ENCODE assay signal across 7 mouse cellular contexts in genomic region chr16:4624481-4625110, GRCm38 (mm10). TPM values are rescaled to one million over a fixed set of nuclear protein-coding genes. Genes with fewer than 3 reads are reported as not detected.
DNase-seq lines count a peak whose midpoint lies in the region; ATAC-seq and TF ChIP-seq lines count a peak whose summit lies in the region.

Gene Pam16, minus strand, starts transcription at chr16:4624988.

- H3K4me1 ChIP-seq in embryonic facial prominence, embryonic 11.5 days (ENCODE audit: control insufficient read depth, insufficient read depth, low read length): no peaks in the 10 kb centered on the region
- peaks cover 27% of the 10 kb centered on the region for H3K4me1 ChIP-seq in kidney, adult 2 months (ENCODE audit: control insufficient read depth, insufficient read depth, low read length)
- peaks cover 19% of the 10 kb centered on the region for H3K4me1 ChIP-seq in limb, embryonic 12.5 days (replicated peaks)
- H3K4me1 ChIP-seq in midbrain, embryonic 15.5 days: peaks cover 30% of the 10 kb centered on the region
- H3K4me1 ChIP-seq in spleen, adult 2 months (ENCODE audit: control insufficient read depth, insufficient read depth, insufficient read length): peaks cover 3% of the 10 kb centered on the region; the same call in 1 of the 2 replicates

- no peaks in the 10 kb centered on the region for H3K9me3 ChIP-seq in embryonic facial prominence, embryonic 11.5 days (replicated peaks; ENCODE audit: control insufficient read depth, low read length)
- no peaks in the 10 kb centered on the region for H3K9me3 ChIP-seq in limb, embryonic 12.5 days
- no peaks in the 10 kb centered on the region for H3K9me3 ChIP-seq in midbrain, embryonic 15.5 days

- H3K27me3 ChIP-seq in embryonic facial prominence, embryonic 11.5 days (ENCODE audit: control insufficient read depth, insufficient read depth, low read length): no peaks in the 10 kb centered on the region
- no peaks in the 10 kb centered on the region for H3K27me3 ChIP-seq in kidney, adult 2 months (replicated peaks; ENCODE audit: control insufficient read depth, insufficient read depth, low read length)
- H3K27me3 ChIP-seq in limb, embryonic 12.5 days: no peaks in the 10 kb centered on the region
- H3K27me3 ChIP-seq in midbrain, embryonic 15.5 days (replicated peaks): no peaks in the 10 kb centered on the region
- H3K27me3 ChIP-seq in spleen, adult 2 months (ENCODE audit: control insufficient read depth, insufficient read depth, low read length): no peaks in the 10 kb centered on the region

- ATAC-seq in embryonic facial prominence, embryonic 11.5 days (replicated peaks; ENCODE audit: insufficient number of reproducible peaks, low FRiP score, low TSS enrichment, low read depth): peak; percentile 79
- ATAC-seq in limb, embryonic 12.5 days (ENCODE audit: insufficient number of reproducible peaks, insufficient read depth, low FRiP score, low TSS enrichment, low read depth): peak; percentile 76
- ATAC-seq in midbrain, embryonic 15.5 days (replicated peaks): peak; percentile 87

- TF ChIP-seq POLR2A in kidney, adult 2 months (IDR thresholded peaks at IDR 0.05; ENCODE audit: low read depth, low read length): no peak
- no peak for TF ChIP-seq POLR2A in spleen, adult 2 months (IDR thresholded peaks at IDR 0.05; ENCODE audit: low read depth, low read length)

- no peak for TF ChIP-seq CTCF in kidney, adult 2 months (conservative IDR thresholded peaks at IDR 0.05; ENCODE audit: insufficient read depth, insufficient read length, low read depth, low read length)
- no peak for TF ChIP-seq CTCF in spleen, adult 2 months (IDR thresholded peaks at IDR 0.05; ENCODE audit: extremely low read depth, insufficient read depth, insufficient read length, insufficient replicate concordance)

- H3K9ac ChIP-seq in embryonic facial prominence, embryonic 11.5 days (replicated peaks; ENCODE audit: low read length): peak within 1 kb of the TSS; percentile 87
- H3K9ac ChIP-seq in limb, embryonic 12.5 days (replicated peaks): peak within 1 kb of the TSS; percentile 86
- peak within 1 kb of the TSS; percentile 69 for H3K9ac ChIP-seq in midbrain, embryonic 15.5 days

- peak within 1 kb of the TSS; percentile 47; the same call in 1 of the 2 replicates for H3K27ac ChIP-seq in embryonic facial prominence, embryonic 11.5 days (replicated peaks; ENCODE audit: low read depth, low read length)
- H3K27ac ChIP-seq in kidney, adult 2 months (ENCODE audit: insufficient read depth, low read depth, low read length): peak within 1 kb of the TSS; percentile 85
- H3K27ac ChIP-seq in limb, embryonic 12.5 days: peak within 1 kb of the TSS; percentile 88
- H3K27ac ChIP-seq in midbrain, embryonic 15.5 days: peak within 1 kb of the TSS; percentile 85
- H3K27ac ChIP-seq in spleen, adult 2 months (ENCODE audit: insufficient read depth, low read length): peak within 1 kb of the TSS; percentile 77

- peak; percentile 97 for DNase-seq in adrenal gland, postnatal 14 days
- peak; percentile 95 for DNase-seq in embryonic facial prominence, embryonic 11.5 days (ENCODE audit: low spot score)
- DNase-seq in heart, adult 18-20 months: peak; percentile 94 to 95
- DNase-seq in kidney, adult 2 months: peak; percentile 96
- DNase-seq in spleen, adult 2 months (ENCODE audit: low read depth in 1 of 2, low spot score in 2 of 2): peak; percentile 66 to 85

- under 1% methylated on average over 55 of the region's 56 CpGs for WGBS in embryonic facial prominence, embryonic 11.5 days
- WGBS in kidney, adult 2 months: under 1% methylated on average over 56 of the region's 56 CpGs
- under 1% methylated on average over 56 of the region's 56 CpGs for WGBS in limb, embryonic 12.5 days
- under 1% methylated on average over 56 of the region's 56 CpGs for WGBS in midbrain, embryonic 15.5 days
- WGBS in spleen, adult 2 months: under 1% methylated on average over 56 of the region's 56 CpGs

- no peaks in the 10 kb centered on the region; the same call in 1 of the 2 replicates for H3K36me3 ChIP-seq in embryonic facial prominence, embryonic 11.5 days (replicated peaks; ENCODE audit: control insufficient read depth, insufficient read depth, low read depth, low read length)
- no peaks in the 10 kb centered on the region for H3K36me3 ChIP-seq in kidney, adult 2 months (ENCODE audit: control insufficient read depth, insufficient read depth, low read length)
- peaks cover 38% of the 10 kb centered on the region for H3K36me3 ChIP-seq in limb, embryonic 12.5 days
- H3K36me3 ChIP-seq in midbrain, embryonic 15.5 days (replicated peaks): peaks cover 6% of the 10 kb centered on the region; the same call in 1 of the 2 replicates
- peaks cover 14% of the 10 kb centered on the region for H3K36me3 ChIP-seq in spleen, adult 2 months (ENCODE audit: control insufficient read depth, insufficient read depth, low read length)

- H3K4me3 ChIP-seq in embryonic facial prominence, embryonic 11.5 days (ENCODE audit: low read depth, low read length): peak within 1 kb of the TSS; percentile 72
- peak within 1 kb of the TSS; percentile 80 for H3K4me3 ChIP-seq in kidney, adult 2 months (ENCODE audit: insufficient read depth, low read depth, low read length)
- peak within 1 kb of the TSS; percentile 78 for H3K4me3 ChIP-seq in limb, embryonic 12.5 days (replicated peaks)
- peak within 1 kb of the TSS; percentile 67 for H3K4me3 ChIP-seq in midbrain, embryonic 15.5 days
- H3K4me3 ChIP-seq in spleen, adult 2 months (ENCODE audit: extremely low read depth, insufficient read depth, insufficient read length): peak within 1 kb of the TSS; percentile 93

- peak within 1 kb of the TSS; percentile 75 for H3K4me2 ChIP-seq in embryonic facial prominence, embryonic 11.5 days (ENCODE audit: low read depth, low read length)
- peak within 1 kb of the TSS; percentile 78 for H3K4me2 ChIP-seq in limb, embryonic 12.5 days
- H3K4me2 ChIP-seq in midbrain, embryonic 15.5 days: peak within 1 kb of the TSS; percentile 65

RNA-seq across cellular contexts. Expression of gene Pam16, which starts in this region (rescaled TPM):
- total RNA-seq in adrenal gland, postnatal 14 days (2021): 108 and 140 TPM in 2 replicates
- 103 and 105 TPM in 2 replicates for polyA plus RNA-seq in embryonic facial prominence, embryonic 11.5 days (2014; fragmentation: Nextera tagmentation; extraction: Ambion mirVana)
- total RNA-seq in heart, adult 18-20 months (2021): 100 to 1,000 TPM; 154 TPM
- 27.3 and 41.8 TPM in 2 replicates for polyA plus RNA-seq in kidney, adult 2 months (2012; rRNA removed)
- polyA plus RNA-seq in limb, embryonic 12.5 days (2016; fragmentation: Nextera tagmentation; extraction: Ambion mirVana): 111 and 120 TPM in 2 replicates
- 139 and 154 TPM in 2 replicates for polyA plus RNA-seq in midbrain, embryonic 15.5 days (2015; fragmentation: Nextera tagmentation; extraction: Ambion mirVana)
- 8.2 and 9.5 TPM in 2 replicates for polyA plus RNA-seq in spleen, adult 2 months (2012; rRNA removed)

Comparison
In these comparisons a context has a peak if more than half of its experiments do, and no peak if none do; other contexts are left out.
1. Peak in every context shown above with its lines: DNase-seq, ATAC-seq, H3K4me3 ChIP-seq and H3K27ac ChIP-seq.